Mouse (Mus musculus) stomach, postnatal 0 days (tissue): Measurements from ENCODE around the gene Zfp2.

Experiments used
- CTCF ChIP-seq: IDR thresholded peaks from 2 replicates; pipeline ENCODE4 v1.5.1; 2016; ENCODE audit warnings: antibody characterized with exemption, low read depth, mild to moderate bottlenecking, moderate library complexity
- EP300 ChIP-seq: optimal IDR thresholded peaks from 2 replicates; pipeline ENCODE3; 2016; ENCODE audit warnings: antibody characterized with exemption

- TF ChIP-seq CTCF (no peak), EP300 (no peak)
These were observed 16.1 kb upstream of the Zfp2 start for GRCm38 (mm10) chr11:50932040-50932439.
